Mouse (Mus musculus): ENCODE measurements around the gene Thra.

Thra gene

DNA sequence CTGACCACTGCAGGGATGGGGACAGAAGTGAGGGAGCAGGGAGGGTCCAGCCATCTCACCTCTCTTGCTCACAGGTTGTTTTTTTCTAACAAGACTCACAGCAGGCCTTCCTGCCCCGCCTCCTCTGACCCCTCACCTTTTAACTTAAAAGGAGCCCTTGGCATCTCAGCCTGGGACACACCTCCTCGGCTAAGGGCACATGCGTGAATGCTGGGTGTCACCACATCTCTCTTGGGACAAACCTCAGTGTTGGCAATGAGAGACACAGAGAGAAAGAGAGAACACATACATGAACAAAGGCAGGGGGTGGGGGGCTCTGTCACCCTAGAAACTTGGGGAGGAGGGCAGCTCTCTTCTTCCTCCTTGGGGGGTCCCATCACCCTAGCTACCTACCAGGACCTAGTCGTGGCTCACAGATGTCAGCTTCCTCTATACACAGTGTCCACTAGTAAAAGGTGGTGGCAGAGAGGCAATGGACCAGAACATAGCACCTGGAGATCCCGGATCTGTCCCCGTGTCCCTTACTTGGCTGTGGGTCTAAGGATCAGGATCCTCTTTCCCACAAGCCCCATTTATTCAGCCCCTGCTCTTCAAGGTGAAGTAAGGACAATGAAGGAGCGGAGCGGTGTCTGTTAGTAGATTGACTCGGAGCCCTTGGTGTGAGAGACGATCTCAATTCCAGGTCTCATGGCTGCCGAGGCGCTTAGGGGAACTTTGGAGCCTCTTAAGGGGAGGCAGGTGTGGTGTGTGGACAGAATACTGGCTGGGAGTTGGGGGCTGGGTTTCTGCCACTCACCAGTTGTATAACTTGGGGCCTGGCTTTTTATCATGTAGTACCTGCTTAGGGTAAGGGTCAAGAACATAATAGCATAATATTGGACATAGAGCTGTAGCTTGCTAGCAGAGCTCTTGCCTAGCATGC is 5.8 kb downstream of the Thra start:
- peak in 1 of 2 experiments; percentile 37 for DNase-seq

DNA sequence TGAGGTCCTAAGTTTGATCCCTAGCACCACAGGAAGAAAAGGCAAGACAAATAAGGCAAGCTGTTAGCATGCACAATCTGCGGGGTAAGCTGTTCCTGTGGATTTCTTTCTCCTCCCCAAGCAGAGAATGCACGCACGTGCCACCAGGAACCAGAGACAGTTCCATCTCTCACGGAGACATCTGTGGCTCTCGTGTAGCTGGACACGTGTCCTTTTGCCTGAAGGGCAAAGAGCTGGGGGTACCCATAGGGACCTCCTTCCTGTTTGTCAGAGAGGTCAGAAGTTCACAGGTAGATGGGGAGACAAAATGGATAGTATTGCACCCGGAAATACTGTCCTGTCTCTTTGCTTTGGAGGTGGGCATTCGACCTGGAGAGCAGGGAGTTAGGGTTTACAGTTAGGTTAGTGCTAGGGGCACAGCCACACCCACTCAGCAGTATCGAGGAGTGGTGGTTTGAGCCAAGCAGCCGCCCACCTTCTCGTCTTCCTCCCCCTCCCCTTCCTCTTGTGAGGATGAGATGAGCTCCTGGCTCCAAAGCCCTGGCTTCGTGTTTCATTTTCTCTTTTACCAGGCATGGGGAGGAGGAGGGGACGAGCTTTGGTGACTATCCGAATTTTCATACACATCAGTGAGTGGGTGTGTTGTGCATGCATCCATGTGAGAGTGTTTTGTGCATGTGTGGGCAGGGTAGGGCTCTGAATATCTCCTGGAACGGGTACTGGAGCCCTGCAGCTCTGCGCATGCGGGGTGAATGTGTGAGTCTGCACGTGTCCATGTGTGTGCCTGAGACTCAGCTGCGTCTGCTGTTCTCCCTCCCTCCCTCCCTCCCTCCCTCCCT is 6.6 kb downstream of the Thra start:
- peak; percentile 92 to 94 for DNase-seq

DNA sequence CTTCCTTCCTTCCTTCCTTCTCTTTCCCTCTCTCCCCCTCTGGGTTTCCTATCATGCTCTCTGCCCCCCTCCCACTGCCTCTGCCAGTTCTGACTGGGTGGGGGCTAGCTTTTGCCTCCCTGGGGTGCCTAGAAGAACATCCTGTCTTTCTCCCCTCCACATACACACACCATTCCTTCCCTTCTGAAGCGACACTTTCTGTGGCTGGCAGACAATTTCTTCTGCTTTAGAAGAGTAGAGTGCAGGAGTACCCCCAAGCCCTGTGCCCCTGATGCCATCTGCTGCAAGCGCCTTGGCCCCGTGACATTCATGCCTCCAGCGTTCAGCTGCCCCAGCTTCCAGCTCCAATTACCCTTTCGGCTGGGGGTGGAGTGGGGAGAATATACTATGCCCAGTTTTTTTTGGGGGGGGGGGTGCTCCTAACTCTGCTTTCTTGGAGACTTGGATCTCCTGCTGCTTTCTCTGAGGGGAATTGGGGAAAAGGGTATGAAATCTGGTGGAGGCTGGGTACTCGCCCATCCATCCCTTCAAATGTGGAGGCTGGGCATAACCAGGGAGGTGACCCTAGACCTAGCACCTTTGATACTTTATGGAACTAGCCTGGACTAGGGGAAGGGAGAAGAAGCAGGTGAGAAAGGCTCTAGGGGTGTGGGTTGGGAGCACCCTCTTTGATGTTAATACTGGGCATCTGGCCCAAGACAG is 7.5 kb downstream of the Thra start:
- peak; percentile 54 to 61 for DNase-seq

DNA sequence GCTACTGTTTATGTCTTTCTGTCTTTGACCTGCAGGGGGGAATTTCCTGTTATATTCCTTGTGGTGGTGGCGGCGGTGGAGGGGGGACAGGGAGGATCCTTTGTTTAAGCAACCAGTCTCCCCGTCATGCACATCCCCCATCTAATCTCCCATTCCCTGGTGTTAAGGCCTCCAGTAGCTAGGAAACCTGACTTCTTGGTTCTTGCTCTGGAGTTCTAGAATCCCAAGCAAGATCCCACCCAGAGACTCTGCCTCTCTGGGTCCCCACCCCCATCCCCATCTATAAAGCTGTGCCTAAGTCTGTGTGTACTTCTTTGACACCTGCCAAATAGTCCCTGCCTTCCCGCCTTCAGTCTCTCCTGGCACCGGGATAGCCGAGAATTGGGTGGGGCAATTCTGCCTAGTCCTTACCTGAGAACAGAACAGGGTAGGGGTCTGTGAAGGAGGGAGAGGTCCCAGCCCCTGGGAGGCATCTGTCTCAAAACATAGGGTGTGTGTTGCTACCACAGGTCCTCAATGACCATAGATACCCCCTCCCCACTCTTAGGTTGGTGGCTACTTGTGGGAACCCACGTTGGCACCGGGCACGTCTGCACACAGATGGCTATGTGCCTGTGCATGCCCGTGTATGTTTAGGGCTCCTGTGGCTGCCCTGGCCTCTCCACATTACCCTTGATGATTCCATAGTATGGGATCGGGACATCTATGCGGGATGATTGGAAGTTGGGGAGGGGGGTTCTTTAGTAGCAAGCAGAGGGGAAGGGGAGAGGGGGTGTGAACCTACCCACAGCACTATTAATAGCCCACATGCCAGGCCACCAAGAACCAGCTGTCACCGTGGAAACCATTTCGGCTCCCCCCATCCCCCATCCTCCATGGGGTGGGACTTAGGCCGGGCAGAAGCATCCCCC is 8.3 kb downstream of the Thra start:
- DNase-seq = peak; percentile 45 to 53

GRCm38 (mm10) chr11:98749716-98750115 is 9.3 kb downstream of the Thra start:
- DNase-seq = peak; percentile 48 to 61

DNA sequence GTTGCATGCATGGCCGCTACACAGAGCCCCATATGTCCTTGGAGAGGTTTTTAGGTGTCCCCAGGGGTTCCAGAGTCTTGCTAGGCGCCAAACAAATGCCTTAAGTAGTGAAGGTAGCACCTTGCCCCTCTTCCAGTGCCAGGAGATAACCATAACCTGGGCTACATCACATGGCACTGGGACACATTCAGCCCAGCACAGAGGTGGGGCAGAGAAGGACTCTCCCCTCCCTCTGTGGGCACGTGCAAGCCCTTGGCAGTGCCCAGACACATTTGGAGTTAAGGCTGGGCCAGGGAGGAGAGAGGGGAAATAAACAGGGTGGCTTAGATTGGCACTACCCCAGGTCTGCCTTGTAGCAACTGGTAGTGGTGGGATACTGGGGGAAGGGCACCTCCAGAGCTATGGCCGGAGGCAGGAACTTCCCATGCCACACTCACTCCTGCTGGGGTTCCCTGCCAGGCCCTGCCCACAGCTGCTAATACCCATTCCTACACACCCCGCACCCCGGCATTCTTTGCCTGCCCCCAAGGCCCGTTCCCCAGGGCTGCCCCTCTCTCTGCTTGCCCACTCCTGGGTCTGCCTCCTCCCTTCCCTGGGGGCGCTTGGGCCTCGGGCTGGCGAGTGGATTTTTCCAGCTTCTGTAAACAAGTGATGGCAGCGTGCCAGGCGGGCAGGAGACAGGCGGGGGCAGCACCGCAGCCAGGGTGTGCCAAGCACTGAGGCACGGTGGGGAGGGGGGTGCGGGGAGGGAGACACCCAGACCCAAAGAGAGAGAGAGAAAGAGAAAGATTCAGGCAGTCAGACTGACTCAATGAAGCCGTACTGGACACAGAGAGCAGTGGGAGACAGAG is 10.1 kb downstream of the Thra start:
- DNase-seq = peak; percentile 78 to 85

DNA sequence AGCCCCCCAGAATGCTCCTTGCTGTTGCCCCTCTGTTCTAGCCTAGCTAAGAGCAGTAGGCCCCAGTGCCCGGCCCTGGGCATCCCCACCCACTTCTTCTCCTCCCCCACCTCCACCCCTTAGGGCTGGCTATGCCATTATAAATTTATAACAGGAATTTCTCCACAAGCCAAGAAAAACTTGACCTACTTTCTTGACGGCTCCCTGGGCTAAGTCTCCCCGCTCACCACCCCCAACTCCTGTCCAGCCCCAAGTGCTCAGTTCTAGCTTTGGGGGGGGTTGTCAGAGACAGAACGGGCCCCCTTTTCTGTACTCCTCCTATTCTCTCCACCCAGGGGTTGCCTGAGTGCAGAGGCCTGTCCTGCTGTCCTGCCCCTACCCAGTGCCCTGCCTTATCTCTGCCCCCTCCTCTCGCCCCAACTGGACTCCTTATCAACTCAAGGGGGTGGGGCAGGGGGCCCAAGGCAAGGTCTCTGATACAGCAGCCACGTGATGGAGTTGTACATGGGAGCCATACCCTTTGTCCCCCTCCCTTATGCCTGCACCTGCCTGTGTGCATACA is 10.9 kb downstream of the Thra start:
- DNase-seq = peak; percentile 39 to 43

- peak in 1 of 2 experiments; percentile 29 for DNase-seq
Measured at GRCm38 (mm10) chr11:98752562-98753140, 12.2 kb downstream of the Thra start.

DNA sequence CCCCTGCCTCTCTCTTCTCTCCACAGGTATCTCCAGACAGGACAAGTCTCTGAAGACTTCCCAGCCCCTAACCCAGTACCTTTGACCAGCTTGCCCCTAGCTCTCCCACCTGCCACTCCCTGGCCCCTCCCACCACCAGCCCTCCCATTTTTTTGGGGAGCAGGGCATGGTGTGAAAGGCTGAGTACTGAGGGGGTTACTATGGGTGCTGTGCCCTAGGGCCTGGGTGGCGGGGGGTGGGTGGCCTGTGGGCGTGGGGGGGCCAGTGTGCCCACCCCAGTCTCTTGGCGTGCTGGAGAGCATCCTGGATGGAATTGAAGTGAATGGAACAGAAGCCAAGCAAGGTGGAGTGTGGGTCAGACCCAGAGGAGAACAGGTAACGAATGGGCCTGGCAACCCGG is 12.8 kb downstream of the Thra start:
- no peak for DNase-seq

DNA sequence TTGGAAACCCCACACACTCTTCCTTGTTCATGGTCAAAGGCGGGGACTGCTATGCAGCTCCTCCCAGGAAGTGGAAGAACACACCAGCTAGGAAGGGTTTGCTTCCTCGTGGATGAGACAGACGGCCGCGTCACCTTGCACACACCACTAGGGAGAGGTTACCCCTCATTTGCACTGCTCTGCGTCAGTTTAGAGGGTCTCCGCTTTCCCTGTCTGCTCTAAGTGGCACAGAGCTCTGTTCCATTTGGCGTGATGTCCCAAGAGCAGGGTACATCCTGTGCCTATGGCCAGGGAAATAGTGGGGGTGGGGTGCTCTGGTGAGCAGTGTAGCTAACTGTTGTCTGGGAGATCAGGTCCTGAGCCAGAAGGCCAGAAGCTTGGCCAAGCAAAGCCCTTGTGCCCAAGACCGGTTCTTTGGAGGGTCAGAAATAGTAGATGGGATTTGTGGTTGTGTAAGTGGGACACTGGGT is 13.7 kb downstream of the Thra start:
- DNase-seq = peak; percentile 41 to 50

GRCm38 (mm10) chr11:98754621-98755181 is 14.3 kb downstream of the Thra start:
- peak; percentile 70 to 78 for DNase-seq

- DNase-seq = peak; percentile 45 to 55
Measured at GRCm38 (mm10) chr11:98755726-98756380, 15.4 kb downstream of the Thra start.

DNA sequence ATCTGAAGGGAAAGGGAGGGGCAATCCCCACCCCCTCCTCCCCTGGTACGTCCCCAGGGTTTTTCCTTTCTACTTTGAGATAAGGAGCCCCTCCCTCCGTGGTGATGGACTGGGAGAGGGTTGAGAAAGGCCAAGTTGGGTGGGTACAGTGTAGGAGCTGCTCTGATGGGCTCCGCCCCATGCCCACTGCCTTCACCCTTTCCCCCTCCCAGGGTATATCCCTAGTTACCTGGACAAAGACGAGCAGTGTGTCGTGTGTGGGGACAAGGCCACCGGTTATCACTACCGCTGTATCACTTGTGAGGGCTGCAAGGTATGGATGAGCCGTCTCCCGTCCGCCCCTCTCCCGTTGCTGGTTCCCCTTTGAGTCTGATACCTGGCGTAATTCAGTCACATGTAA is 16.3 kb downstream of the Thra start:
- DNase-seq = no peak

- no peak for DNase-seq
Measured at GRCm38 (mm10) chr11:98761939-98762338, 21.5 kb downstream of the Thra start.

- peak in 1 of 2 experiments; percentile 37 for DNase-seq
Measured at GRCm38 (mm10) chr11:98762756-98763501, 22.5 kb downstream of the Thra start.

GRCm38 (mm10) chr11:98763502-98763861 is 23.0 kb downstream of the Thra start:
- DNase-seq = no peak

- DNase-seq = no peak
Measured at GRCm38 (mm10) chr11:98764091-98764490, 23.7 kb downstream of the Thra start.

GRCm38 (mm10) chr11:98764746-98765145 is 24.3 kb downstream of the Thra start:
- no peak for DNase-seq
